Mouse (Mus musculus) limb, embryonic 11.5 days (tissue): ENCODE results near the gene Ahctf1. TPM values are rescaled to one million over a fixed set of nuclear protein-coding genes. Genes with fewer than 3 reads are reported as not detected.

Source experiments
- ATAC-seq: fragments of 200-750 bp; cut with Nextera tagmentation; 2 replicates; pipeline ENCODE4 v1.8.0; 2017; ENCODE audit warnings: low read depth; ENCODE audit not compliant: insufficient number of reproducible peaks, low FRiP score, low TSS enrichment
- DNase-seq: peaks from one replicate; pipeline ENCODE4 v3.0.0-alpha.2; 2015; ENCODE audit warnings: low spot score
- H3K27ac ChIP-seq: fragments of 300-500 bp; sonication (generic); replicated peaks from 2 replicates; pipeline ENCODE4 v1.5.1; 2014; ENCODE audit warnings: low read depth, mild to moderate bottlenecking, low read length
- H3K27me3 ChIP-seq: fragments of 300-500 bp; sonication (generic); 2 replicates; pipeline ENCODE4 v1.6.1; 2014; ENCODE audit warnings: mild to moderate bottlenecking, low read length, mixed read lengths; ENCODE audit not compliant: control insufficient read depth, insufficient read depth
- H3K36me3 ChIP-seq: fragments of 300-500 bp; sonication (generic); 2 replicates; pipeline ENCODE4 v1.6.1; 2014; ENCODE audit warnings: mild to moderate bottlenecking, low read length, moderate library complexity, mixed read lengths; ENCODE audit not compliant: control insufficient read depth, insufficient read depth
- H3K4me1 ChIP-seq: fragments of 300-500 bp; sonication (generic); 2 replicates; pipeline ENCODE4 v1.6.1; 2014; ENCODE audit warnings: low read length, mixed read lengths; ENCODE audit not compliant: control insufficient read depth, insufficient read depth
- H3K4me2 ChIP-seq: fragments of 300-500 bp; sonication (generic); 2 replicates; pipeline ENCODE4 v1.6.1; 2014; ENCODE audit warnings: low read depth, mild to moderate bottlenecking, moderate library complexity; ENCODE audit not compliant: severe bottlenecking
- H3K4me3 ChIP-seq: fragments of 300-500 bp; sonication (generic); 2 replicates; pipeline ENCODE4 v1.5.1; 2014; ENCODE audit warnings: low read depth, low read length
- H3K9ac ChIP-seq: fragments of 300-500 bp; sonication (generic); 2 replicates; pipeline ENCODE4 v1.6.1; 2014; ENCODE audit warnings: mild to moderate bottlenecking, low read length
- H3K9me3 ChIP-seq: fragments of 300-500 bp; sonication (generic); 2 replicates; pipeline ENCODE4 v1.6.1; 2016; ENCODE audit warnings: low read length; ENCODE audit not compliant: control insufficient read depth
- WGBS: fragments of 180-500 bp; shearing (Covaris S2); extraction: QIAGEN DNeasy Blood & Tissue Kit; methylation state at CpG from one replicate; pipeline ENCODE4 v1.1.7; 2014; 5-methylcytosine and 5-hydroxymethylcytosine counted together
- polyA plus RNA-seq: library from polyadenylated mRNA; unstranded; fragments of >200 nt; fragmentation: Nextera tagmentation; extraction: Ambion mirVana; gene quantifications from 2 replicates; pipeline ENCODE4 v1.2.1, GENCODE M21; 2014

Gene Ahctf1
- polyA plus RNA-seq, 1 experiment from 2014 or later = 37.0 TPM

- Histone ChIP-seq H3K9ac (no peak overlapping the region), H3K36me3 (peaks cover 23% of the 10 kb centered on the region), H3K4me3 (no peak overlapping the region), H3K9me3 (no peaks in the 10 kb centered on the region), H3K27me3 (no peaks in the 10 kb centered on the region), H3K4me1 (no peaks in the 10 kb centered on the region), H3K27ac (no peak overlapping the region), H3K4me2 (no peak overlapping the region)
- DNase-seq (no peak), ATAC-seq (no peak)
- WGBS = 87% methylated on average over 5 of the region's 5 CpGs
Observed at GRCm38 (mm10) chr1:179785502-179785901, 18.0 kb downstream of the Ahctf1 start.

DNA sequence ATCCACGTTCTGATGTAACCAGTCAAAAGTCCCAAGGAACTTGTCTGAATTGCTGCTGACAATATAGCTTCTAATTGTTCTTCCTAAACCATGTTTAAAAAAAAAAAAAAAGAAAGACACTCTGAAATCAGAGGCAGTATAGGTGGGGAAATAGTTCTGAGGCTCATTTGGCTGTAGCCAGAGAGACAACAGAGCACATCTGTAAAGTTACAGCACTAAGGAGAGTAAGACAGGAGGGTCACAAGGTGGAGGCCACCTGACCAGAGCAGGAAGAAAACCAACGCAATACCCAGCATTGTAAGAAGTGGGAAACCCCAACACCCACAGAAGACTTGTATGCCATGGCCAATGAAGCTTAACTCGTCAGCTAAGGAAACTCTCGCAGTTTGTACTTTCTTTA lies 19.4 kb downstream of the Ahctf1 start:
- no peak for ATAC-seq
- 93% methylated on average over 4 of the region's 4 CpGs for WGBS
- no peak overlapping the region for H3K27ac ChIP-seq
- H3K4me1 ChIP-seq = no peaks in the 10 kb centered on the region
- no peak overlapping the region for H3K4me2 ChIP-seq
- no peak for DNase-seq
- H3K36me3 ChIP-seq = peaks cover 24% of the 10 kb centered on the region
- H3K9me3 ChIP-seq = no peaks in the 10 kb centered on the region
- no peaks in the 10 kb centered on the region for H3K27me3 ChIP-seq
- no peak overlapping the region for H3K4me3 ChIP-seq
- no peak overlapping the region for H3K9ac ChIP-seq

DNA sequence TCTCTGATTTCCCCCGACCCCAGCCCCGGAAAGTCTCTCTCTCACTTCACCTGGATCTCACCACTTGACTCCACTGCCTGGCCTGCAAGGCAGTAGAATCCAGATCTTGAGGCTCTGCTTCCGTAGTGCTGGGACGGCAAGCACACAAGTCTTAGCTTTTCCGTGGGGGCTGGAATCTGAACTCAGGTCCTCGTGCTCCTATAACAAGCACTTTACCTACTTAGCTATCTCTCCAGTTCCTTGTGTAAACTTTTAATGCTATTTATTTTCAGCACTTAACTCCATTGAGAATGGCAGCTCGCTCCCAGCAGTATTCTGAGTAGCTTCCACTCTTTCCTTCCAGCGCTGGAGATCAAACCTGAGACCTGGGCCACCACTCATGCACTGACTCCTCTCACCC lies 26.6 kb downstream of the Ahctf1 start:
- Histone ChIP-seq H3K9me3 (no peaks in the 10 kb centered on the region), H3K36me3 (peaks cover 14% of the 10 kb centered on the region; the same call in 1 of the 2 replicates), H3K4me2 (no peak overlapping the region), H3K4me1 (no peaks in the 10 kb centered on the region), H3K9ac (no peak overlapping the region), H3K27ac (no peak overlapping the region), H3K4me3 (no peak overlapping the region), H3K27me3 (no peaks in the 10 kb centered on the region)
- DNase-seq (no peak), ATAC-seq (no peak)
- 96% methylated on average over 8 of the region's 8 CpGs for WGBS

DNA sequence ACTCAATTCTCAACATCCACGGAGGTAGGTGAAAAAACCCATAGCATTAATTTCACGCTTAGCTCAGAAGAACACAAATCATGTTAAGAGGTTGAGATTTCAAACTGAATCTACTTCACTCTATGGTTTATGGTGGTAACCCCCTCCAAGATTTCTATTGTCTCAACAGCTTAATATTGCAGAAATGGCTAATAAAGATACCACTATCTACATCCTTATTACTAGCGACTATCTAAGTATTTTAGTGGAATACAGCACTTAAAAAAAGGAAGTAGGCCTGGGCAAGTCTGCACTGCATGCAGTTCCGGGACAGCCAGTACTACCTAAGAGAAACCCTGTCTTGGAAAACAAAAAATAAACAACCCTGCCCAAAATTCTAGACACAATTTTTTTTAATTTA lies 42.9 kb downstream of the Ahctf1 start:
- DNase-seq (no peak), ATAC-seq (no peak)
- no peak overlapping the region for H3K27ac ChIP-seq
- peaks cover 25% of the 10 kb centered on the region for H3K36me3 ChIP-seq
- WGBS = 92% methylated on average over 4 of the region's 4 CpGs
- no peak overlapping the region for H3K4me3 ChIP-seq
- H3K4me1 ChIP-seq = no peaks in the 10 kb centered on the region
- no peak overlapping the region for H3K4me2 ChIP-seq
- H3K9me3 ChIP-seq = no peaks in the 10 kb centered on the region
- no peak overlapping the region for H3K9ac ChIP-seq
- no peaks in the 10 kb centered on the region for H3K27me3 ChIP-seq

DNA sequence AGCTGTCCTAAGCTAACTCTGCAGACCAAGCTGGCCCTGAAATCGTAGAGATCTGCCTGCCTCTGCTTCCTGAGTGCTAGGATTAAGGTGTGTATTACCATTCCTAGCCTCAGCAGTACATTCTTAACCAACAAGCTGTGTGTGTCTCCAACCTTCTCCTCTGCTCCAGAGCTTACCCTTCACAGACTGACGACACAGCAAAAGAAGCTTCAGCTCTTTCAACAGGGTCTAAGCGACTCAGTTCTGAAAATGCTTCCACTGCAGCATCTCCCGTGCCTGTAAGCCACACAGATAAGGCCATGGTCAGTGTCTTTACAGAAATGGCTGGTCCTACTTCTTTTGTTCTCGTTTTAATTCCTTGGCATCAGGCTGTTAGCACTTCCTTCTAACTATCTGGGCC lies 43.4 kb downstream of the Ahctf1 start:
- DNase-seq (no peak), ATAC-seq (no peak)
- 93% methylated on average over 5 of the region's 5 CpGs for WGBS
- peaks cover 27% of the 10 kb centered on the region for H3K36me3 ChIP-seq
- no peak overlapping the region for H3K9ac ChIP-seq
- H3K9me3 ChIP-seq = no peaks in the 10 kb centered on the region
- H3K27me3 ChIP-seq = no peaks in the 10 kb centered on the region
- H3K4me2 ChIP-seq = no peak overlapping the region
- no peaks in the 10 kb centered on the region for H3K4me1 ChIP-seq
- no peak overlapping the region for H3K27ac ChIP-seq
- no peak overlapping the region for H3K4me3 ChIP-seq

DNA sequence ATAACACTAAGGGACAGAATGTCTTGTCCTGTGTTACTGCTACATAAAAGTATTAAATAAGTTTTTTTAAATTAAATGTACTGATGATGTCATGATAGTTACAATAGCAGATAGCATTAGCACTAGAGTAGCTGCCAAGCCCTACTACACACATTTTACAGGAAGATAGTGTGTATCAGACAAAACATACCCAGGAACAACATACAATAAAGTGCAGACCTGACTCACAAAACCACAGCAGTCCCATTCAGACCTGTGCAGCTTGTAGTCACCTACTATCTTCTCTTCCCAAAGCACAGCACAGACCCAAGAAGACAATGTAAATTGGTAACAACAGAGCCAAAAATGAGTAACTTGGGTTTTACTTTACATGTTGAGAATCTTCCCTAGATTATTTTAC lies 47.0 kb downstream of the Ahctf1 start:
- DNase-seq = no peak
- ATAC-seq = no peak
- Histone ChIP-seq H3K36me3 (peaks cover 30% of the 10 kb centered on the region), H3K27ac (no peak overlapping the region), H3K9ac (no peak overlapping the region), H3K9me3 (no peaks in the 10 kb centered on the region), H3K4me2 (no peak overlapping the region), H3K27me3 (no peaks in the 10 kb centered on the region), H3K4me1 (no peaks in the 10 kb centered on the region), H3K4me3 (no peak overlapping the region)

- peaks cover 16% of the 10 kb centered on the region; the same call in 1 of the 2 replicates for H3K36me3 ChIP-seq
- no peak overlapping the region for H3K4me2 ChIP-seq
- H3K9me3 ChIP-seq = no peaks in the 10 kb centered on the region
- H3K27me3 ChIP-seq = no peaks in the 10 kb centered on the region
- 93% methylated on average over 8 of the region's 8 CpGs for WGBS
- H3K4me3 ChIP-seq = no peak overlapping the region
- H3K27ac ChIP-seq = no peak overlapping the region
- DNase-seq = no peak
- no peak for ATAC-seq
- no peaks in the 10 kb centered on the region for H3K4me1 ChIP-seq
- no peak overlapping the region for H3K9ac ChIP-seq
Observed at GRCm38 (mm10) chr1:179753006-179753405, 50.5 kb downstream of the Ahctf1 start.

- Histone ChIP-seq H3K9me3 (no peaks in the 10 kb centered on the region), H3K27me3 (no peaks in the 10 kb centered on the region), H3K4me1 (no peaks in the 10 kb centered on the region), H3K36me3 (peaks cover 14% of the 10 kb centered on the region; the same call in 1 of the 2 replicates), H3K4me3 (no peak overlapping the region), H3K4me2 (no peak overlapping the region), H3K27ac (no peak overlapping the region), H3K9ac (no peak overlapping the region)
- ATAC-seq (no peak), DNase-seq (no peak)
- 95% methylated on average over 11 of the region's 11 CpGs for WGBS
Observed at GRCm38 (mm10) chr1:179752276-179752675, 51.2 kb downstream of the Ahctf1 start.

GRCm38 (mm10) chr1:179745171-179745570 lies 58.3 kb downstream of the Ahctf1 start, which contains the start of gene Kif28:
Gene Kif28, minus strand, starts transcription at chr1:179745271.
- no peaks in the 10 kb centered on the region for H3K9me3 ChIP-seq
- H3K9ac ChIP-seq = no peak within 1 kb of the TSS
- H3K4me3 ChIP-seq = no peak within 1 kb of the TSS
- H3K27me3 ChIP-seq = no peaks in the 10 kb centered on the region
- no peak within 1 kb of the TSS for H3K27ac ChIP-seq
- no peak within 1 kb of the TSS for H3K4me2 ChIP-seq
- ATAC-seq (no peak), DNase-seq (no peak)
- no peaks in the 10 kb centered on the region for H3K4me1 ChIP-seq
- WGBS = 94% methylated on average over 9 of the region's 9 CpGs
- peaks cover 3% of the 10 kb centered on the region; the same call in 1 of the 2 replicates for H3K36me3 ChIP-seq
